Mouse (Mus musculus) neural tube, embryonic 13.5 days (tissue): ENCODE data around the gene D13Ertd608e. TPM values are rescaled to one million over a fixed set of nuclear protein-coding genes. Genes with fewer than 3 reads are reported as not detected.
A peak's percentile ranks its signal among the peaks of the same experiment; 100 is the strongest.
"Not testable (repeated sequence)": the region's sequence is repeated elsewhere in the genome, so short reads cannot be mapped to it uniquely, and the experiment has no call there.

Experiments used
- ATAC-seq: fragments of 200-750 bp; cut with Nextera tagmentation; 2 replicates; pipeline ENCODE4 v1.8.0; 2017; ENCODE audit warnings: low read depth, mild to moderate bottlenecking, moderate TSS enrichment, moderate library complexity
- H3K27ac ChIP-seq: fragments of 300-500 bp; sonication (generic); replicated peaks from 2 replicates; pipeline ENCODE4 v1.5.1; 2015; ENCODE audit warnings: moderate library complexity, mild to moderate bottlenecking, inconsistent platforms
- H3K27me3 ChIP-seq: fragments of 300-500 bp; sonication (generic); 2 replicates; pipeline ENCODE4 v1.6.1; 2015; ENCODE audit warnings: mild to moderate bottlenecking, inconsistent platforms
- H3K36me3 ChIP-seq: fragments of 300-500 bp; sonication (generic); 2 replicates; pipeline ENCODE4 v1.6.1; 2015; ENCODE audit warnings: mild to moderate bottlenecking, inconsistent platforms
- H3K4me1 ChIP-seq: fragments of 300-500 bp; sonication (generic); replicated peaks from 2 replicates; pipeline ENCODE4 v1.6.1; 2015; ENCODE audit warnings: inconsistent platforms
- H3K4me2 ChIP-seq: fragments of 300-500 bp; sonication (generic); 2 replicates; pipeline ENCODE4 v1.6.1; 2015; ENCODE audit warnings: inconsistent platforms, mild to moderate bottlenecking, moderate library complexity
- H3K4me3 ChIP-seq: fragments of 300-500 bp; sonication (generic); 2 replicates; pipeline ENCODE4 v1.5.1; 2015; ENCODE audit warnings: mild to moderate bottlenecking, inconsistent platforms
- H3K9ac ChIP-seq: fragments of 300-500 bp; sonication (generic); 2 replicates; pipeline ENCODE4 v1.6.1; 2015; ENCODE audit warnings: moderate library complexity, mild to moderate bottlenecking, inconsistent platforms
- H3K9me3 ChIP-seq: fragments of 300-500 bp; sonication (generic); 2 replicates; pipeline ENCODE4 v1.6.1; 2016; ENCODE audit warnings: inconsistent platforms
- WGBS: fragments of 180-500 bp; shearing (Covaris S2); methylation state at CpG from one replicate; pipeline ENCODE4 v1.1.7; 2015; 5-methylcytosine and 5-hydroxymethylcytosine counted together
- polyA plus RNA-seq: library from polyadenylated mRNA; unstranded; fragments of >200 nt; fragmentation: Nextera tagmentation; extraction: Ambion mirVana; gene quantifications from 2 replicates; pipeline ENCODE4 v1.2.1, GENCODE M21; 2015

D13Ertd608e gene
- polyA plus RNA-seq, 1 experiment from 2014 or later: not detected

GRCm38 (mm10) chr13:119836324-119836811, 562 bp downstream of the D13Ertd608e start:
- not testable (repeated sequence) for H3K9ac ChIP-seq, H3K27ac ChIP-seq, H3K4me1 ChIP-seq, H3K9me3 ChIP-seq, H3K36me3 ChIP-seq
- ATAC-seq: peak; percentile 82
- 14% methylated on average over 23 of the region's 23 CpGs for WGBS
- Histone ChIP-seq H3K27me3 (peaks cover 11% of the 10 kb centered on the region), H3K4me2 (peak overlapping the region; percentile 46), H3K4me3 (peak overlapping the region; percentile 26)

GRCm38 (mm10) chr13:119837719-119838337, 2.0 kb downstream of the D13Ertd608e start:
- H3K4me1 ChIP-seq, H3K4me3 ChIP-seq, H3K36me3 ChIP-seq, H3K9me3 ChIP-seq, H3K9ac ChIP-seq, H3K27ac ChIP-seq: not testable (repeated sequence)
- 0 out of 2 replicates have a peak, but pooled peaks have one; percentile 37 for ATAC-seq
- H3K4me2 ChIP-seq: peak overlapping the region; percentile 32; the same call in 1 of the 2 replicates
- peaks cover 11% of the 10 kb centered on the region for H3K27me3 ChIP-seq
- WGBS: 5% methylated on average over 14 of the region's 23 CpGs

- H3K4me2 ChIP-seq, H3K4me1 ChIP-seq, H3K36me3 ChIP-seq, H3K27ac ChIP-seq, H3K9ac ChIP-seq, ATAC-seq, H3K9me3 ChIP-seq, H3K4me3 ChIP-seq: not testable (repeated sequence)
- peaks cover 11% of the 10 kb centered on the region for H3K27me3 ChIP-seq
- 20% methylated on average over 6 of the region's 6 CpGs for WGBS
These were observed 4.2 kb downstream of the D13Ertd608e start for GRCm38 (mm10) chr13:119839982-119840381.

- no CpG with 5 or more reads among the region's 6 CpGs for WGBS
- not testable (repeated sequence) for H3K4me1 ChIP-seq, H3K4me3 ChIP-seq, H3K36me3 ChIP-seq, ATAC-seq, H3K9ac ChIP-seq, H3K27me3 ChIP-seq, H3K27ac ChIP-seq, H3K9me3 ChIP-seq, H3K4me2 ChIP-seq
These were observed 26.6 kb downstream of the D13Ertd608e start for GRCm38 (mm10) chr13:119862399-119862798.

GRCm38 (mm10) chr13:119864395-119864999, 28.7 kb downstream of the D13Ertd608e start:
- H3K9me3 ChIP-seq, H3K36me3 ChIP-seq, H3K4me1 ChIP-seq, ATAC-seq, H3K4me3 ChIP-seq, H3K4me2 ChIP-seq, H3K27me3 ChIP-seq, H3K9ac ChIP-seq, H3K27ac ChIP-seq: not testable (repeated sequence)
- 85% methylated on average over 6 of the region's 7 CpGs for WGBS

GRCm38 (mm10) chr13:119886896-119887295, 51.1 kb downstream of the D13Ertd608e start:
- H3K36me3 ChIP-seq, ATAC-seq, H3K27ac ChIP-seq, H3K4me2 ChIP-seq, H3K4me3 ChIP-seq, H3K27me3 ChIP-seq, H3K9me3 ChIP-seq, H3K9ac ChIP-seq, H3K4me1 ChIP-seq: not testable (repeated sequence)
- 29% methylated on average over 4 of the region's 4 CpGs for WGBS

- 86% methylated on average over 3 of the region's 3 CpGs for WGBS
- ATAC-seq, H3K27ac ChIP-seq, H3K9me3 ChIP-seq, H3K4me1 ChIP-seq, H3K4me2 ChIP-seq, H3K27me3 ChIP-seq, H3K36me3 ChIP-seq, H3K9ac ChIP-seq, H3K4me3 ChIP-seq: not testable (repeated sequence)
These were observed 58.9 kb downstream of the D13Ertd608e start, which contains the start of gene Tcstv1 for GRCm38 (mm10) chr13:119894685-119895084. TSS of gene Tcstv1 (minus strand) at chr13:119894785.

Other genes with a start within 250 kb of the D13Ertd608e start
- 0.25 and 0.43 TPM in 2 replicates for gene Ccl28, start 212.2 kb upstream of the D13Ertd608e start, polyA plus RNA-seq
- 381 and 414 TPM in 2 replicates for gene Hmgcs1, start 145.6 kb upstream of the D13Ertd608e start, polyA plus RNA-seq
- gene Nim1k, start 80.1 kb upstream of the D13Ertd608e start, polyA plus RNA-seq: 3.6 and 3.8 TPM in 2 replicates
- 36.6 and 37.2 TPM in 2 replicates for gene Zfp131, start 45.1 kb upstream of the D13Ertd608e start, polyA plus RNA-seq
- 0.38 TPM in 1 of 2 replicates, not detected in the other for gene AF067063, start 5.8 kb upstream of the D13Ertd608e start, polyA plus RNA-seq
- not detected in 2 replicates for gene Tcstv1, start 58.8 kb downstream of the D13Ertd608e start, polyA plus RNA-seq
- gene Gm21761, start 93.3 kb downstream of the D13Ertd608e start, polyA plus RNA-seq: not detected in 2 replicates
- gene B020031M17Rik, start 114.8 kb downstream of the D13Ertd608e start, polyA plus RNA-seq: not detected in 2 replicates
- gene Gm36079, start 191.0 kb downstream of the D13Ertd608e start, polyA plus RNA-seq: not detected in 2 replicates
- 0.10 TPM in 1 of 2 replicates, not detected in the other for gene Gm21188, start 216.2 kb downstream of the D13Ertd608e start, polyA plus RNA-seq